Mouse (Mus musculus) layer of hippocampus, postnatal 36 days (tissue): ENCODE data around the gene Padi4. TPM values are rescaled to one million over a fixed set of nuclear protein-coding genes. Genes with fewer than 3 reads are reported as not detected.

Source experiments
- DNase-seq, 2 experiments: peaks; one replicate each; pipeline ENCODE4 v3.0.0; 2022
- microRNA-seq, 2 experiments: library from miRNA; unstranded; fragments of <30 nt; microRNA quantifications; one replicate each; pipeline ENCODE4 v1.2.0; 2021
- total RNA-seq, 2 experiments: library from RNA; stranded (reverse); gene quantifications; 2 replicates each; pipeline ENCODE4 v1.2.3; 2021

The Padi4 gene
- total RNA-seq, 2 experiments from 2014 or later: not detected

GRCm38 (mm10) chr4:140701716-140702561, 72.1 kb downstream of the Padi4 start:
- no peak for DNase-seq

DNA sequence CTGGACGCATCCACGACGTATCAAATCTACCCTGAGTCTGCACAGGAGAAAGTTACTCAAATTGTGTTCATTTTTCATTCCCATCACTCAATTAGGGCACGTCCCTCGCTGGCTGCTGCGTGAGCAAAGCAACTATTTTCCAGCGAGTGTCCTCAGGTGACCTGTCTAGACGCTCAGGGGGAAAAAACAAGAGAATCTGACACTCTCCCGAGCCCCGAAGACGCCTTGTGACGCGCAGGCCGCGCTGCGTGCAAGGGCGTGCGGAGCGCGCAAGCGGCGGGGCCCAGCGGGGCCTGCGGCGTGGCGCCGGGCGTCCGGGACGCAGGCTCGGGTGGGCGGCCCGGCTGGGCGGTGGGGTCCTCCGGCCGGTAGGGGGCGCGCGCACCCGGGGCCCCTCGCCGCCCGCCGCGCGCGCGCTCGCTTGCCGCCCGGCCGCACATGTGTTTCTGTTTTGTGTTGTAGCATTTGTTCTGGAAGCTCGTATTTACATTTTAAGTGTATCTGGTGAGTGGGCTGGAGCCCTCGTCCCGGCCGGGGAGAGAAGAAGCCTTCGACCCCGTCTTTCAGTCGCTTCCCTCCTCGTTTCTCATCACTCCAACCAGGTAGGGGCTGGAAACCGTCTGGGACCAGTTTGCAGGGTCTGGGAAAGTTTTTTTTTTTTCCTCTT, 72.9 kb downstream of the Padi4 start:
- peak; percentile 78 to 80 for DNase-seq

GRCm38 (mm10) chr4:140700269-140701018, 73.6 kb downstream of the Padi4 start, which contains the start of gene Rcc2:
TSS of gene Rcc2 (plus strand) at chr4:140700541.
- no peak for DNase-seq

DNA sequence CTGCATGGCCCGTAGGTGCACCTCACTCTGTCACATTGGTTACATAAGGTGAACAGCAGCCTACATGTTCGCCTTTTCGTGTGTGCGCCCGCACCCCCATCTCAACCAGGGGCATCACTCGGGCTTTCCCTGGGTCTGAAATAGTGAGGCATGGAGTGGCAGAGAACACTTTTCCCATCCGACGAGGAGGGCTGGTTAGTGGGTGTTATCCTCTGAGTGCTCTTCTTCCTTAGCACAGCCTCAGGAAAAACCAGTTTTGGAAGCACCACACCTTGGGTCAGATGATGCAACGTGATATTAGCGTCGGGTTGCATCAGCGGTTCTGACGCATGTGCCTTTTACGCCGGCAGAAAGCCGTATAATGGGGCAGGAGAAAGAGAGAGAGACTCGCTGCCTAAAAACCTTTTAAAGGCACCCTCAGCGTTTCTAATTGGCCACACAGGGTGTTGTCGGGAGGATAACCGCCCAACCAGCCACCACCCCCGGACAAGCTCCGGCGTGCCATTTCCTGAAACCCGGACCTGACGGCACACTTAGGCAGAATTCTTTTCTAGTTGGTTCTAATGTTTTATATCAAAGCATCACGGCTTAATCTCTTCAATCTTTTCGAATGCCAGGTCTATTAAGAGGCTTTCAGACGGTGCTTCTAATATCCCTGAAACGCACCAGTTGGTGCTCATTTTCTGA, 74.5 kb downstream of the Padi4 start:
- DNase-seq: peak; percentile 72 to 73

Small RNAs within 50 kb of the gene (microRNA-seq; reads per million reads assigned to microRNA genes)
- gene Gm25951: 0 reads per million in 2 experiments

Other genes with a start within 250 kb of the Padi4 start
- gene Arhgef10l, start 108.2 kb downstream of the Padi4 start, total RNA-seq: 10 to 100 TPM; 41.7 to 43.9 TPM
- 10 to 100 TPM; 87.9 to 90.7 TPM for gene Rcc2, start 73.7 kb downstream of the Padi4 start, total RNA-seq
- not detected for gene Padi6, start 31.6 kb downstream of the Padi4 start, total RNA-seq
- gene Padi3, start 36.4 kb upstream of the Padi4 start, total RNA-seq: not detected
- not detected for gene Padi1, start 71.5 kb upstream of the Padi4 start, total RNA-seq
- gene Padi2, start 132.1 kb upstream of the Padi4 start, total RNA-seq: 10 to 100 TPM; 22.1 to 24.4 TPM
- 100 to 1,000 TPM; 175 to 186 TPM for gene Sdhb, start 187.0 kb upstream of the Padi4 start, total RNA-seq
- gene Atp13a2, start 212.6 kb upstream of the Padi4 start, total RNA-seq: 100 to 1,000 TPM; 150 to 154 TPM
- gene Mfap2, start 236.2 kb upstream of the Padi4 start, total RNA-seq: 1 to 10 TPM; 5.7 to 5.8 TPM